Mouse (Mus musculus) ovary, adult 18-20 months (tissue): Measurements from ENCODE around the gene Pdzk1.

ENCODE experiments used
- DNase-seq: peaks from one replicate; pipeline ENCODE4 v3.0.0; 2022; ENCODE audit warnings: low spot score, mixed read lengths

The Pdzk1 gene

GRCm38 (mm10) chr3:96828984-96829383, at the start of gene Pdzk1, which contains the start of gene Cd160:
Gene Pdzk1 (plus strand): TSS chr3:96829284.
Gene Cd160 (minus strand): TSS chr3:96829351.
- no peak for DNase-seq

- DNase-seq: no peak
Measured at GRCm38 (mm10) chr3:96782236-96782635, 46.8 kb upstream of the Pdzk1 start.

DNA sequence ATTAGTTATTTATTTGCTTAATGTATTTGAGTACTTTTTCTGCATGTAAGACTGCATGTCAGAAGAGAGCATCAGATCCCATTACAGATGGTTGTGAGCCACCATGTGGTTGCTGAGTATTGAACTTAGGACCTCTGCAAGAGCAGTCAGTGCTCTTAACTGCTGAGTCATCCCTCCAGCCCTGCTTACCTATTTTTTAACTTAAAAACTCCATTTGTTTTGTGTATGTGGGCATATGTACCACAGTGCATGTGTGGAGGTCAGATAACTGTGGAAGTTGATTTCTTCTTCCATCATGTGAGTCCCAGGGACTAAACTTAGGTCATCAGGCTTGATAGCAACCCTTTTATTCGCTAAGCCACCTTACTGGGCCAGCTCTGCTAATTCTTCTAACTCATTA, 41.3 kb upstream of the Pdzk1 start:
- DNase-seq: no peak

DNA sequence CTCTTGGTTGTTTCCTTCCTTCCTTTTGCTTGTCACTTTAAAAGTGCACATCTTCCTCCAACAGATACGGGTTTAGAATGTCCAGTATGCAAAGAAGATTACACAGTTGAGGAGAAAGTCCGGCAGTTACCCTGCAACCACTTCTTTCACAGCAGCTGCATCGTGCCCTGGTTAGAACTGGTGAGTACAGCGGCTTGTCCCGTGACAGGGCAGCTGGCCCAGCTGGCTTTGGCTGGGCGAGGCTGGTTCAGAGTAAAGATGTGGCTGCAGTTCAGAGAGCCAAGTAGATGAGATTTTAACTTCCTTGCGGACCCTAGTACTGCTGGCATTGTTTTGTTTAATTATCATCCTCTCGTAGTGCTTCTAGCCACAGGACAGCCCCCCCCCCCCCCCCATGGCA, 40.6 kb upstream of the Pdzk1 start:
- DNase-seq: no peak

- DNase-seq: no peak
Measured at GRCm38 (mm10) chr3:96800254-96800653, 28.8 kb upstream of the Pdzk1 start.

DNA sequence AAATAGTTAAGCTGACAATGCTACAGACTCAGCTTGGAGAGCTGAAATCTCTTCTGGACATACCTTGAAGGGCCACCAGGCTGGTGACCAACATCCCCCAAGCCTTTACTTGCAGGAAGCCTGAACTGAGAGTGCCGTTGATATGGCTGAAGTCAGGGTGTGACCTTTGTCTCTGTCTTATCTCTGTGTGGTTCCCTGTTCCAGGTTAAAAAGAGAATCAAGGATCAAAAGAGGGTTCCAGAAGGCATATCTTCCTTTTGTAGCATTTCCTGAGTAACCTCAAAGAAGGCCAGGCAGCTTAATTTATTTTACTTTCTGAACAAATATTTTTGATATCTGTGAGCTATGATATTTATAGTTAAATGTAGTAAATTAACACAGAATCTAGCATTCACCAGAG, 26.9 kb upstream of the Pdzk1 start:
- DNase-seq: no peak

DNA sequence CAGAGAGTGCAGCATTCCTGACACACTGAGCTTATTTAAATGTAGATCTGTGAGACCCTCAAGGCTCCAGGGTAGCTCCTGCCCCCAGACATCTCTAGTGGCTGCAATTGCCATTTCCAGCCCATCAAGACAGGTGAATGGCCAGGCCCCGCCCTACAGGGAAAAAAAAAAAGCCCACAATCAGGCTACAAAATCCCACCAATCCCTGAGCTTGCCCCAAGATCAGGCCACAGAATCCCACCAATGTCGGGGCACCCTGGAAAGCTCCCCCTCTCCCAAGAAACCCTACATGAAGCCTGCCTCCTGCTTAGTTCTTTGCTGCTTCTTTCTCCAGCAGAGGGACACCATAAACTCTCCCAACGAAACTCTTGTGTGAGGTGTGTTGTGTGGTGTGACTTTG, 20.9 kb upstream of the Pdzk1 start:
- no peak for DNase-seq

DNA sequence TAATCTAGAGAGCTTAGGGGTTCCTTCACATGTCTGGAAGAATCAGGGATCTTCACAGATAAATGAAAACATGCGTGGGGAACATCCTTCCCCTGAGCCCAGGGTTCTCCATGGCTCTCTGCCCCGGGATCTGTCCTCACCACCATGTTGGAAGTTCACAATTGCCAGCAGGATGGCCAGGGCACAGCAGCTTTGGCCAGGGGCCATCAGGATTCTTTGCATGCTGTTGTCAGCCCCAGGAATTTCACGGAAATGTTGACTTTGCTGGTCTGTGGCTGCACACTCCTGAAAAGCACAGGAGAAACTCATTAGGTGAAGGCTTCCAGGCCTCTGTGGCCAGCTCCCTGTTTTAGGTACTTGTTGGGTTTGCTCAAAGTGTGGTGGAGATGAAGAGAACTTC, 20.4 kb upstream of the Pdzk1 start:
- DNase-seq: no peak

- no peak for DNase-seq
Measured at GRCm38 (mm10) chr3:96811232-96811631, 17.9 kb upstream of the Pdzk1 start.

- DNase-seq: peak; percentile 40
Measured at GRCm38 (mm10) chr3:96812395-96813091, 16.5 kb upstream of the Pdzk1 start.

DNA sequence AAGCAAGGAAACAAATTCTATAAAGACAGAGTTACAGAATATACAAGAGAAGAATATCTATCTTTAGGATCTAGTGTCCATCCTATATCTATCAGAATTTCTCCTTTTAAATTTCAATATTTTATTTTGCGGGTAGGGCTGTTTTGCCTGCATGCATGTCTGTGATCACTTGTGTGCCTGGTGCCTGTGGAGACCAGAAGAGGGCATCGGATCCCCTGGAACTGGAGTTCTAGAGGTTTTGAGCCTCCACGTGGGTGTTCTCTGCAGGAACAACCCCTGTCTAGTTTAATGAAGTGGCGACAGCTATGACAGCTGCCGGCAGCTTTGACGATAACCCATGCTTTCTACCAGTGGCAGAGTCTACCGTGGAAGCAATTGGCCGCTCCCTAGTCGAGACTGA, 16.0 kb upstream of the Pdzk1 start:
- DNase-seq: no peak

DNA sequence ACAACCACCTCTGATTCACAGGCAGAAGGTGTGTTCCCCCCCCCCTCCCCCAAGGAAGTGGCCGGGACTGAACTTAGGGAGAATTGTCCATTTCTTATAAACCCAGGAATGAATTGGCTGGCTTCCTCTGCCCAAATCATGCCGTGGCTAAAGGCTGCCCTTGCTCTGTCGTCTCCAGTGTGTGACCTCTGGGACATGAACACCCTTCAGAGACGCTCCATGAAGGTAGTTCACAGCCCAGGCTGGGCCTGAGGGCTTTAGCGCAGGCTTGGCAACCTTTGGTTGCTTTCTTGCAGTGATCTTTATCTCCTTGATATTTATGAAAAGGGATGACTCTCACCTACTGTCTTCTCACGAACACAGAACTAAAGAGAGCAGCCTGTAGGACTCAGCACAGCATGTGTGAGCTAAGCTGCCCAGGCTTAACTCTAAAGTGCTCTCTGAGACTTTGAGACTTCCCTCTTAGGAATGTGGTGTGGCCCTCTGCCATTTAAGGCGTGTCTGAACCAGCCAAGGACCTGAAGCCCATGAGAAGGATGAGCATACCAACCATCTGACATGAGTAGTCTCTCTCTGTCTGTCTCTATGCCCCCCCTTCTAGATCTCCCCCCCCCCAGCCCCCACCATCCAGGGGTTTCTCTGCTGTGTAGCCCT, 15.4 kb upstream of the Pdzk1 start:
- DNase-seq: no peak

GRCm38 (mm10) chr3:96814342-96814741, 14.7 kb upstream of the Pdzk1 start:
- DNase-seq: no peak

DNA sequence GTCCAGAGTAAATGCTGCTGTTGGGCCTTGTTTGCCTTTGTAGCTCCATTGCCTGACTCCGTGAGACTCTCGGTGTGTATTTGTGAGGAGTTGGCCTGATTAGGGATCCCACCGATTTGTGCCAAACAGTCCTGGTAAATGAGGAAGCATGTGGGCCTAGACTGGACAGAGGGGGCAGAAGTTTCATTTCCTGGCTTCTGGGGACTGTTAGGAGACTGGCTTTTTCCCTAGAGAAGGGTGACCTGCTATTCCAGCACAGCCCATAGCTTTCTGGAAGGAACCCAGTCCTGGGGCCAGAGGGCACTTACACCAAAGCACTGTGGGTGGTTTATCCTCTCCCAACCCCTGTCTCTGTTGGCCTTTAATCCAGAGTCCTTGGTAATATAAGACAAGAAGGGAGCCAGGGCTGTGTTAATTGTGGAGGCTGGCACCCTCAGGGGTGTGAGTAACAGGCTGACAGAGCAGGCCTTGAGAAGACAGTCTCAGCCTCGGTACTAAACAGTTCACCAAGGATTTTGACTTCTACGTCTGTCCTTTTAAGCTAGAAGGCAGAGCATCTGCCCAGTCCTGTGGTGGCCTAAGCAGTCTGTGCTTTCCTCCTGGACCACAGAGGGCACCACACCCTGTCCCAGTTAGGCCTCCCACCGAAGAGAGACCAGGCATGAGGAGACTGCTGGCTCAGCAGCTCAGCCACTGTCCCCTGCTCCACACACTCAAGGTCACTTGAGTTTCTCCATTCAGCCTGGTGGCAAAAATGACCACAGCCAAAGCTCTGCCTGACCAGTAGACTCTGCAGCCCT, 8.8 kb upstream of the Pdzk1 start:
- no peak for DNase-seq

- DNase-seq: no peak
Measured at GRCm38 (mm10) chr3:96821581-96821980, 7.5 kb upstream of the Pdzk1 start.

- DNase-seq: no peak
Measured at GRCm38 (mm10) chr3:96823701-96824100, 5.4 kb upstream of the Pdzk1 start.

DNA sequence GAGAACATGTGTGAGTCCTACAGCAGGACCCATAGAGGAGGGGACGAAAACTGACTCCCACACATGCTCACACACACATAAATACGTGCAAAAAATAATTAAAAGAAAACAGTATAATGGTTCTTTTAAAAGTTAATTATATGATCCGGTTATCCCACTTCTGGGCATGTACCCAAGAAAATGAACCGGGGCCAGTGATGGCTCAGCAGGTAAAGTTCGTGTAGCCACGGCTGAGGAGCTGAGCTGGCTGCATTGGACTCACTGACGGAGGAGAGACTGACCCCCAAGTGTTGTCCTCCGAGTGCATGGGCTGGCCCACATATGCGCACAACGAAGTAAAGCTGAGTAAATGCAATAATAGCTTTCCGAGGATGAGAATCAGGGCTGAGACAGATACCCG, 4.5 kb upstream of the Pdzk1 start:
- no peak for DNase-seq

DNA sequence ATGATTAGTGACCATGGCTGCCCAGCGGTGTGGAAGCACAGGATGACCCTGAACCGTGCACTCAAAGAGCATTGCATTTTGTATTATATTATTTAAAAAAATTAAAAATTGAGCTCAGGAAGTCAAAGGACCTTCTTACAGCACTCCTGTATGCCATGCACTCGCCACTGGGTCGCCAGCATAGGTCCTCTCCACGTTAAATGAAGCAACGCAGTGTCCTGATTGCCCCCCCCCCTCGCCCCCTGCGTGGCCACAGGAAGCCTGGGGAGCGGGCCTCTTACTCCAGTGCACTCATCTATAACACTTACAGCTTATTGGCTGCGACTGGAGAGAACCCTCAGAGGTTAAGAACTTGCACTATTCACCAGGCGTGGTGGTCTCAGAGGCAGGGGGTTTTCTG, 3.8 kb upstream of the Pdzk1 start:
- no peak for DNase-seq

DNA sequence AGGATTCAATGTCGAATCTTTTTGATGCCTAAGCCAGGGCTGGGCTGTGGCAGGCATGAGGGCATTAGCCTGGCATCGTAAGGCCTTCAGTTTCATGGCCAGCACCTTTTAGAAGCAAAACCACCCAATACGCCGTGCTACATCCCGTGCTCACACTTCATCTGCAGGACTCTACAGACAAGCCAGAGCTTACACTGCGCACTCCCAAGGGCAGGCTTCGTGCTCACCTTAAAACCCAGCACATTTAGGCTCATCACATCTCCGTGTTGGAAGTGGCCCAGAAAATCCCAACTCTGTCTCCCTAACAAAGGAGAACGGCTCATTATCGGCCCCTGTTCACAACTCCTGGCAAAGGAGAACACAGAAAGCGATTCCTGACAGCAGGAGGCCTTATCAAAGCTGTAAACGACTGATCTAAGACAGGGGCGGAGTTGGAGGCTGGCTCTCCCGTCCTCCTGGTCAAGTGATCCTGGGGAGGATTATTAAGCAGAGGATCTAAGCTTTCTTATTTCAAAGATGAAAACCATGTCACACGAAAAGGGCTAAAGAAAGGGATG, 698 bp upstream of the Pdzk1 start:
- DNase-seq: no peak

GRCm38 (mm10) chr3:96829856-96830255, 772 bp downstream of the Pdzk1 start:
- DNase-seq: no peak

DNA sequence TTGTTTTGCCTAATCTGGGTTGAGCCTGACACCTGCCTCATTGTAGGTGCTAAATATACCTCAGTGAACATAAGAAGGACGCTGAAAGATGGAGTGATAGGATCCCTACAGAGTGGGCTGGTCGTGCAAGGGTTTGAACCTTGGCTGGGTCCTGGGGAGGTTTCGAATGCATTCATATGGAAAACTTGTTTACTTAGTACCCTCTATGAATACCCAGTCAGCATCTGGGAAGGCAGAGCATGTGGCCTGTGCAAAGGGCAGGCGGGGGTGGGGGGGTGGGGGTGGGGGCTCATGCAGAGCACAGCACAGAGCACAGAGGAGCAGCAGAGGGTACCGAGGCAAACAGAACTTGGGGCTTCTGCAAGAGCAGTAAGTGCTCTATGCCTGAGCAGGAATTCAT, 3.8 kb downstream of the Pdzk1 start:
- DNase-seq: no peak

DNA sequence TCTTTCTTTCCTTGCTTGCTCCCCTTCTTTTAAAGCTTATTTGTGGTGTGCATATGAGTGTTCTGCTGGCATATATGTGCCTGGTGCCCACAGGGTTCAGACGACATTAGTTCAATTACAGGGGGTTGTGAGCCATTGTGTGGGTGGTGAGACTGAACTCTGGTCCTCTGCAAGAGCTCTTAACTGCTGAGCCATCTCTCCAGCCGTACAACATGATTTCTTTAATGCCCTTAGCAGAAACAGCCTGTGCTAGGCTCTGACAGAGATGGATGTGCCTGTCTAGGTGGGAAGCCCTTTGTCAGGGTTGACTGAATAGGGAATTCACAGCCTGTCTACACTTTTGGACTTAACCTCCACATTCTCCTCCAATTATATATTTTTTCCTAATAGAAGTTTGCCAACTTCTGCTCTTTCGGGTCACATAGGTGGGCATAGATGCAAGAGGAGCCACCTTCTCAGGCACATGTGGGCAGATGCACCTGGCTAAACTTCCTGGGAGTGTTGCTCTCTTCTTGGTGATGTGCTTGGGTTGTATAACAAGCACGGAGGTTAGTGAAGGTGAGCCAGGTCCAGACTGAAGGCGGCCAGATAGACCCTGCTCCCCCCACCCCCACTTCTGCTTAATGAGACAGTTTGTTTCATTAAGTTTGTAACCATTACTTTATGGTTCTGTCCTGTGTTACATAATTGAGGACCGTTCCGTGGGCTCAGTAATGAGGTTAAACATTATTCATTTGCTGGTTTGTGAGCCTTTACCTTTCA, 5.7 kb downstream of the Pdzk1 start:
- DNase-seq: no peak
